Mouse (Mus musculus) intestine, embryonic 15.5 days (tissue): Measurements from ENCODE around the gene Frmpd4. TPM values are rescaled to one million over a fixed set of nuclear protein-coding genes. Genes with fewer than 3 reads are reported as not detected.

Source experiments
- ATAC-seq: fragments of 200-750 bp; cut with Nextera tagmentation; 2 replicates; pipeline ENCODE4 v1.8.0; 2017; ENCODE audit warnings: moderate TSS enrichment, moderate library complexity
- H3K27ac ChIP-seq: fragments of 300-500 bp; sonication (generic); 2 replicates; pipeline ENCODE4 v1.5.1; 2015; ENCODE audit warnings: mild to moderate bottlenecking, inconsistent platforms
- H3K27me3 ChIP-seq: fragments of 300-500 bp; sonication (generic); replicated peaks from 2 replicates; pipeline ENCODE4 v1.6.1; 2015; ENCODE audit warnings: inconsistent platforms
- H3K36me3 ChIP-seq: fragments of 300-500 bp; sonication (generic); 2 replicates; pipeline ENCODE4 v1.6.1; 2015; ENCODE audit warnings: inconsistent platforms
- H3K4me1 ChIP-seq: fragments of 300-500 bp; sonication (generic); replicated peaks from 2 replicates; pipeline ENCODE4 v1.6.1; 2015; ENCODE audit warnings: inconsistent platforms
- H3K4me2 ChIP-seq: fragments of 300-500 bp; sonication (generic); replicated peaks from 2 replicates; pipeline ENCODE4 v1.6.1; 2015; ENCODE audit warnings: mild to moderate bottlenecking, inconsistent platforms
- H3K4me3 ChIP-seq: fragments of 300-500 bp; sonication (generic); replicated peaks from 2 replicates; pipeline ENCODE4 v1.5.1; 2015; ENCODE audit warnings: inconsistent platforms
- H3K9ac ChIP-seq: fragments of 300-500 bp; sonication (generic); 2 replicates; pipeline ENCODE4 v1.6.1; 2015; ENCODE audit warnings: inconsistent platforms
- H3K9me3 ChIP-seq: fragments of 300-500 bp; sonication (generic); 2 replicates; pipeline ENCODE4 v1.6.1; 2016; ENCODE audit warnings: inconsistent platforms
- WGBS: fragments of 180-500 bp; shearing (Covaris S2); methylation state at CpG from one replicate; pipeline ENCODE4 v1.1.7; 2015; 5-methylcytosine and 5-hydroxymethylcytosine counted together
- polyA plus RNA-seq: library from polyadenylated mRNA; unstranded; fragments of >200 nt; fragmentation: Nextera tagmentation; extraction: Ambion mirVana; gene quantifications from 2 replicates; pipeline ENCODE4 v1.2.1, GENCODE M21; 2015

Gene Frmpd4
- polyA plus RNA-seq, 1 experiment from 2014 or later, result 0.14 TPM

DNA sequence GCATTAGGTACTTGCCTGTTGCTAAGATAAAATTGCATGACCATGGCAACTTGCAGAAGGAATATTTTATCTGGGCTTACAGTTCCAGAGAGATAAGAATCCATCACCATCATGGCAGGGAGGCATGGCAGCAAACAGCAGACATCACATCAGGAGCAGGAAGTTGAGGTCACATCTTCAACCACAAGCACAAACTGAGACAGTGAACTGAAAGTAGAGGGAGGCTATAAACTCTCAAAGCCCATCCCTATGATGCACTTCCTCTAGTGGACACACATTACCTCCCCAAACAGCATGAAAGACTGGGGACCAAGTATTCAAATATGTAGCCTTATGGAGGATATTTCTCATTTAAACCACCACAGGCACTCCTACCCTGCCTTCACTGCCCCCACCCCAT lies 238.8 kb downstream of the Frmpd4 start:
- H3K9ac ChIP-seq, result no peak overlapping the region
- 0 out of 2 replicates have a peak, but pooled peaks cover 2% of the 10 kb centered on the region for H3K27me3 ChIP-seq
- no peak overlapping the region for H3K27ac ChIP-seq
- H3K4me3 ChIP-seq, result no peak overlapping the region
- no peaks in the 10 kb centered on the region for H3K36me3 ChIP-seq
- no peaks in the 10 kb centered on the region for H3K9me3 ChIP-seq
- ATAC-seq, result no peak
- H3K4me1 ChIP-seq, result no peaks in the 10 kb centered on the region
- H3K4me2 ChIP-seq, result no peak overlapping the region

- Histone ChIP-seq H3K27me3 (no peaks in the 10 kb centered on the region), H3K4me2 (no peak overlapping the region), H3K4me3 (no peak overlapping the region), H3K9me3 (no peaks in the 10 kb centered on the region), H3K4me1 (no peaks in the 10 kb centered on the region), H3K36me3 (no peaks in the 10 kb centered on the region), H3K9ac (no peak overlapping the region), H3K27ac (no peak overlapping the region)
- ATAC-seq, result no peak
- WGBS, result 84% methylated on average over 3 of the region's 3 CpGs
Measured at GRCm38 (mm10) chrX:168325161-168325560, 251.9 kb downstream of the Frmpd4 start.

- Histone ChIP-seq H3K9me3 (no peaks in the 10 kb centered on the region), H3K9ac (no peak overlapping the region), H3K27ac (no peak overlapping the region), H3K4me1 (no peaks in the 10 kb centered on the region), H3K27me3 (no peaks in the 10 kb centered on the region), H3K36me3 (no peaks in the 10 kb centered on the region), H3K4me3 (no peak overlapping the region), H3K4me2 (no peak overlapping the region)
- 89% methylated on average over 1 of the region's 1 CpGs for WGBS
- ATAC-seq, result no peak
Measured at GRCm38 (mm10) chrX:168312158-168312557, 264.9 kb downstream of the Frmpd4 start.

- no peaks in the 10 kb centered on the region for H3K36me3 ChIP-seq
- ATAC-seq, result no peak
- no peaks in the 10 kb centered on the region for H3K27me3 ChIP-seq
- H3K9me3 ChIP-seq, result no peaks in the 10 kb centered on the region
- H3K4me1 ChIP-seq, result no peaks in the 10 kb centered on the region
- WGBS, result 10% methylated on average over 1 of the region's 1 CpGs
- no peak overlapping the region for H3K4me3 ChIP-seq
- no peak overlapping the region for H3K4me2 ChIP-seq
- H3K9ac ChIP-seq, result no peak overlapping the region
- no peak overlapping the region for H3K27ac ChIP-seq
Measured at GRCm38 (mm10) chrX:168310143-168310542, 266.9 kb downstream of the Frmpd4 start.

DNA sequence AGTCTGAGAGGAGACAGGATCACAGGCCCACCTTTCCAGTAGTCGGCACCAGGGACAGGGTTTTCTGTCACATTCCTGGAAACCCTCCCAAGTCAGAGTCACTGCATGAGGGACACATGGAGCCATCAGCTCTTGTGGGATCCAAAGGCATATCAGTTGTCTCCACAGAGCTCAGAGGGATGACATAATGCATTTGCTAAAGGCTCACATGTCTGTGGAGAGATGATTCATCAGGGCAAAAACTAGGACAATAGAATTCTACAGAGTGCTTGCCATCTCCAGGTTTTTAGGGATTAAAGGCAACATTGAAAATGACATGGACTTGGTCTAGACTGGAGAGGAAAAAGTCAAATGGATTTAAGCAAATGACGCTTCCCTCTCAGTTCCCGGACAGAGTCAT lies 284.5 kb downstream of the Frmpd4 start:
- no peak overlapping the region for H3K4me2 ChIP-seq
- no peak for ATAC-seq
- H3K36me3 ChIP-seq, result no peaks in the 10 kb centered on the region
- no peaks in the 10 kb centered on the region for H3K9me3 ChIP-seq
- 85% methylated on average over 3 of the region's 3 CpGs for WGBS
- no peak overlapping the region for H3K9ac ChIP-seq
- H3K4me3 ChIP-seq, result no peak overlapping the region
- no peaks in the 10 kb centered on the region for H3K4me1 ChIP-seq
- no peaks in the 10 kb centered on the region; the same call in none of the 2 replicates for H3K27me3 ChIP-seq
- H3K27ac ChIP-seq, result no peak overlapping the region

DNA sequence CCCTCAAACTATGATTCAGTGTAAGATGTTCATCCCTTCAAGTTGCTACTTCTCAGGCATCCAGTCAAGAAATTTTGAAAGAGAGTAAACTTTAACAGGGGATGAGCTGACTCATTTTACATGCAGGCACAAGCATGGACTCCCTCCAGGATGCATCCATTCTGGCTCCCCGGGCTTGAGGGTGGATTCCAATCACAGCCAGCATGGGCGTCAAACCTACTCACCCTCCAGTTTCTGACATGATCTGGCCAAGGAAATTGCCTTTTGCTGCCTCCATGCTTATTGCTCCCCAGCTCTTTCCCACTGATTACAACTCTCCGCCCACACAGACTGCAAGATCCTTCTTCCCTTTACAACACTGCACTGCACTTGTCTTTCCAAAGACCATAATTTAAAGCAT lies 370.0 kb downstream of the Frmpd4 start:
- no peaks in the 10 kb centered on the region for H3K27me3 ChIP-seq
- no peaks in the 10 kb centered on the region for H3K4me1 ChIP-seq
- no peaks in the 10 kb centered on the region for H3K9me3 ChIP-seq
- WGBS, result 76% methylated on average over 3 of the region's 3 CpGs
- no peak overlapping the region for H3K27ac ChIP-seq
- ATAC-seq, result no peak
- H3K4me3 ChIP-seq, result no peak overlapping the region
- no peak overlapping the region for H3K4me2 ChIP-seq
- no peak overlapping the region for H3K9ac ChIP-seq
- H3K36me3 ChIP-seq, result no peaks in the 10 kb centered on the region

GRCm38 (mm10) chrX:168191944-168192343 lies 385.1 kb downstream of the Frmpd4 start:
- no peak overlapping the region for H3K4me2 ChIP-seq
- H3K36me3 ChIP-seq, result no peaks in the 10 kb centered on the region
- 43% methylated on average over 1 of the region's 1 CpGs for WGBS
- no peak overlapping the region for H3K27ac ChIP-seq
- H3K4me3 ChIP-seq, result no peak overlapping the region
- ATAC-seq, result no peak
- no peaks in the 10 kb centered on the region for H3K9me3 ChIP-seq
- H3K27me3 ChIP-seq, result no peaks in the 10 kb centered on the region
- H3K9ac ChIP-seq, result no peak overlapping the region
- no peaks in the 10 kb centered on the region for H3K4me1 ChIP-seq

DNA sequence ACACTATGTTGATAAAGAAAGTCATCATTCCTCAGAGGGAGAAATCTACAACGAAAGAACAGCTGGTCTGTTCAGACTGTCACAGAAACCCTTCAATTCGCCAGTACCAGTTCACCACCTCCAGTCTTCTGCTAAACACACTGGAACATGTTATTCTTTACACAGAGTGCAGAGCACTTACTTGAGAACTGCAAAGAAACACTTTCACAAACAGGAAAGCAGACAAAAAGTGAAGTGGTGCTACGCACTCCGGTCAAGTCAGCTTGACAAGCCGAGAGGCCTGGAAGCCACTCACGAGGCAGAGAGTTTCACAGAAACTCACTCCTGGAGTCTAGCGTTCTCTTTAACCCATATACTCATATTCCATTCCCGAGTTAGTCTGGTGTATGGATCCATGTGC lies 387.5 kb downstream of the Frmpd4 start:
- Histone ChIP-seq H3K4me1 (no peaks in the 10 kb centered on the region), H3K9ac (no peak overlapping the region), H3K27ac (no peak overlapping the region), H3K36me3 (no peaks in the 10 kb centered on the region), H3K4me3 (no peak overlapping the region), H3K27me3 (no peaks in the 10 kb centered on the region), H3K4me2 (no peak overlapping the region), H3K9me3 (no peaks in the 10 kb centered on the region)
- 71% methylated on average over 8 of the region's 8 CpGs for WGBS
- ATAC-seq, result no peak

- Histone ChIP-seq H3K4me3 (no peak overlapping the region), H3K9ac (no peak overlapping the region), H3K9me3 (no peaks in the 10 kb centered on the region), H3K27ac (no peak overlapping the region), H3K4me1 (no peaks in the 10 kb centered on the region), H3K27me3 (no peaks in the 10 kb centered on the region), H3K4me2 (no peak overlapping the region), H3K36me3 (no peaks in the 10 kb centered on the region)
- ATAC-seq, result no peak
Measured at GRCm38 (mm10) chrX:168163001-168163400, 414.0 kb downstream of the Frmpd4 start.

GRCm38 (mm10) chrX:168158866-168159265 lies 418.2 kb downstream of the Frmpd4 start:
- H3K27me3 ChIP-seq, result no peaks in the 10 kb centered on the region
- H3K4me1 ChIP-seq, result no peaks in the 10 kb centered on the region
- no peak overlapping the region for H3K9ac ChIP-seq
- WGBS, result 55% methylated on average over 3 of the region's 3 CpGs
- no peaks in the 10 kb centered on the region for H3K36me3 ChIP-seq
- no peaks in the 10 kb centered on the region for H3K9me3 ChIP-seq
- no peak overlapping the region for H3K27ac ChIP-seq
- no peak overlapping the region for H3K4me2 ChIP-seq
- ATAC-seq, result no peak
- no peak overlapping the region for H3K4me3 ChIP-seq

DNA sequence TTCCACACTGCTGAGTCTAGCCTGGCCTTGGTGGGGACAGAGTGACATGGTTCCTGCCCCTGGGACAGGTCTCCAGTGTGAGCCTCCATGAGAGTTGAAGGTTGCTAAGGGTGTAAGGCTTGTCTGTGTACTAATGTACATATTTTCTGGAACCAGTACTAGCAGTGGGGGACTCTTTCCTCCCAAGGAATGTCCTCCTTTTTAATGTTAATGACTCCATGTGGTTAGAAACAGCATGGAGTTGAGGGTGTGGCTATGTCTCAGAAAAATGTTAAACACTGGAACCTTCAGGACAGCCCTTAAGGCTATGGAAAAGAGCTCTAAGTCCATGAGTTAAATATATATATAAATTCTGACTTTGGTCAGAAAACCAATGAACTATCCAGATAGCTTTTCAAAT lies 436.0 kb downstream of the Frmpd4 start:
- H3K4me2 ChIP-seq, result no peak overlapping the region
- H3K9ac ChIP-seq, result no peak overlapping the region
- H3K27me3 ChIP-seq, result no peaks in the 10 kb centered on the region
- H3K36me3 ChIP-seq, result no peaks in the 10 kb centered on the region
- H3K4me1 ChIP-seq, result no peaks in the 10 kb centered on the region
- no peaks in the 10 kb centered on the region for H3K9me3 ChIP-seq
- H3K4me3 ChIP-seq, result no peak overlapping the region
- ATAC-seq, result no peak
- no peak overlapping the region for H3K27ac ChIP-seq

DNA sequence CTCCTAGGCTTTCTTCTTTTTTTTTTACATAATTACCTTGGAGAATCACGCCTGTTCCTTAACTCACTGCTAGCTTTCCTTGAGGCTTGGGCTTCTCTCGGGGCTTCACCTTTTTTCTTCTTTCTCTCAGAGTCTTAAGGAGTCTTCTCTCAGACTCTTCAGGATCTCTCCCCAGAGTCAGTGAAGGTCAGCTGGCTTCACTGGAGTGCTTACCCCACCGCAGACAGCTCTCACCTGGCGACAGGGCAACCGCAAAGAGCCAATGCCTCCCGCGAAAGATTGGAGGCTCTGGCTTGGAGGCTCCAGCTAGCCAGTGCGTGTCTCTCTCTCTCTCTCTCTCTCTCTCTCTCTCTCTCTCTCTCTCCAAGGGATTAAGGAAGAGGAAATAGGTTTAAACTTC lies 453.0 kb downstream of the Frmpd4 start:
- peaks cover 20% of the 10 kb centered on the region for H3K27me3 ChIP-seq

DNA sequence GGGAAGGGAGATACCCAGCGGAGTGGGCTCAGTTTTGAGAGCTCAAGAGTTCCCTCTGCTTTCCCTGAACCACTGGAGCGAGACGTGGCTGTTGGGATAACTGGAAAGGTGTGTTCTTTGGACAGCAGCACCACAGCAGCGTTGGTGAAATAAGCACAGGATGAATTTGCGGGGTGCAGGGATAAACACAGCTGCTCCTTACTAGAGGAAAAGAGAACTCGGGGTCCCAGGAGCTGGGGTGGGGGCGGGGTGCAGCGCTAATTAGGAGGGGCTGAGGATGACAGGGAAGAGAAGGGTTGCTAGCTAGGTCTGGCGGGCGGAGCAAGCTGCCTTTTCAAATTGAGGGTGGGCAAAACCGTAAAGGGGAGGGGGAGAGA lies 453.5 kb downstream of the Frmpd4 start:
- H3K4me2 ChIP-seq, result peak overlapping the region; percentile 68
- no peaks in the 10 kb centered on the region for H3K36me3 ChIP-seq
- H3K9me3 ChIP-seq, result no peaks in the 10 kb centered on the region
- H3K27ac ChIP-seq, result no peak overlapping the region
- WGBS, result 14% methylated on average over 11 of the region's 11 CpGs
- H3K4me1 ChIP-seq, result no peaks in the 10 kb centered on the region
- no peak for ATAC-seq
- H3K27me3 ChIP-seq, result peaks cover 20% of the 10 kb centered on the region
- peak overlapping the region; percentile 32 for H3K4me3 ChIP-seq
- no peak overlapping the region for H3K9ac ChIP-seq

More for the DNA sequence above, 453.0 kb downstream of the Frmpd4 start:
- no peak overlapping the region for H3K9ac ChIP-seq
- no peak overlapping the region for H3K27ac ChIP-seq
- ATAC-seq, result no peak
- no peaks in the 10 kb centered on the region for H3K9me3 ChIP-seq
- no peaks in the 10 kb centered on the region for H3K36me3 ChIP-seq
- WGBS, result 24% methylated on average over 8 of the region's 8 CpGs
- H3K4me1 ChIP-seq, result no peaks in the 10 kb centered on the region
- H3K4me2 ChIP-seq, result peak overlapping the region; percentile 68
- peak overlapping the region; percentile 32; the same call in 1 of the 2 replicates for H3K4me3 ChIP-seq
